Mouse (Mus musculus): ENCODE data around the gene Angpt4. TPM values are rescaled to one million over a fixed set of nuclear protein-coding genes. Genes with fewer than 3 reads are reported as not detected.

Gene Angpt4
- polyA plus RNA-seq, 1 experiment = 0.25 TPM

- H3K4me1 ChIP-seq (ENCODE audit: control insufficient read depth, insufficient read depth, low read length) = no peaks in the 10 kb centered on the region
Measured at GRCm38 (mm10) chr2:151967792-151968191, 56.8 kb downstream of the Angpt4 start.

GRCm38 (mm10) chr2:151968451-151968850 is 57.4 kb downstream of the Angpt4 start:
- Histone ChIP-seq H3K27me3 (ENCODE audit: control insufficient read depth, insufficient read depth, low read length, poor library complexity, severe bottlenecking) (no peaks in the 10 kb centered on the region), H3K27ac (ENCODE audit: insufficient read depth, low read length) (no peak overlapping the region), H3K4me1 (ENCODE audit: control insufficient read depth, insufficient read depth, low read length) (no peaks in the 10 kb centered on the region), H3K4me3 (ENCODE audit: low read depth, low read length) (no peak overlapping the region), H3K36me3 (ENCODE audit: control insufficient read depth, insufficient read depth, low read length, poor library complexity, severe bottlenecking) (no peaks in the 10 kb centered on the region), H3K9ac (ENCODE audit: low read depth, poor library complexity, severe bottlenecking) (no peak overlapping the region), H3K9me3 (replicated peaks; ENCODE audit: control insufficient read depth, insufficient read depth, low read length, poor library complexity, severe bottlenecking) (no peaks in the 10 kb centered on the region)
- TF ChIP-seq CTCF (IDR thresholded peaks at IDR 0.05; ENCODE audit: low read depth, low read length) = no peak
- TF ChIP-seq POLR2A (IDR thresholded peaks at IDR 0.05; ENCODE audit: insufficient read depth, low read length) = no peak
- TF ChIP-seq EP300 (IDR thresholded peaks at IDR 0.05; ENCODE audit: insufficient read depth, low read depth, low read length) = no peak

More at GRCm38 (mm10) chr2:151967792-151968191, 56.8 kb downstream of the Angpt4 start:
- no peaks in the 10 kb centered on the region for H3K36me3 ChIP-seq (ENCODE audit: control insufficient read depth, insufficient read depth, low read length, poor library complexity, severe bottlenecking)
- H3K4me3 ChIP-seq (ENCODE audit: low read depth, low read length) = no peak overlapping the region
- no peaks in the 10 kb centered on the region for H3K27me3 ChIP-seq (ENCODE audit: control insufficient read depth, insufficient read depth, low read length, poor library complexity, severe bottlenecking)
- H3K9me3 ChIP-seq (replicated peaks; ENCODE audit: control insufficient read depth, insufficient read depth, low read length, poor library complexity, severe bottlenecking) = no peaks in the 10 kb centered on the region
- no peak for TF ChIP-seq CTCF (IDR thresholded peaks at IDR 0.05; ENCODE audit: low read depth, low read length)
- no peak for TF ChIP-seq POLR2A (IDR thresholded peaks at IDR 0.05; ENCODE audit: insufficient read depth, low read length)
- H3K27ac ChIP-seq (ENCODE audit: insufficient read depth, low read length) = no peak overlapping the region
- no peak overlapping the region for H3K9ac ChIP-seq (ENCODE audit: low read depth, poor library complexity, severe bottlenecking)

- H3K27ac ChIP-seq (ENCODE audit: insufficient read depth, low read length) = no peak overlapping the region
- no peaks in the 10 kb centered on the region for H3K27me3 ChIP-seq (ENCODE audit: control insufficient read depth, insufficient read depth, low read length, poor library complexity, severe bottlenecking)
- H3K36me3 ChIP-seq (ENCODE audit: control insufficient read depth, insufficient read depth, low read length, poor library complexity, severe bottlenecking) = no peaks in the 10 kb centered on the region
- no peak overlapping the region for H3K9ac ChIP-seq (ENCODE audit: low read depth, poor library complexity, severe bottlenecking)
- TF ChIP-seq EP300 (IDR thresholded peaks at IDR 0.05; ENCODE audit: insufficient read depth, low read depth, low read length) (no peak), CTCF (IDR thresholded peaks at IDR 0.05; ENCODE audit: low read depth, low read length) (no peak), POLR2A (IDR thresholded peaks at IDR 0.05; ENCODE audit: insufficient read depth, low read length) (no peak)
- no peaks in the 10 kb centered on the region for H3K4me1 ChIP-seq (ENCODE audit: control insufficient read depth, insufficient read depth, low read length)
- no peak overlapping the region for H3K4me3 ChIP-seq (ENCODE audit: low read depth, low read length)
- H3K9me3 ChIP-seq (replicated peaks; ENCODE audit: control insufficient read depth, insufficient read depth, low read length, poor library complexity, severe bottlenecking) = no peaks in the 10 kb centered on the region
Measured at GRCm38 (mm10) chr2:151968986-151969385, 58.0 kb downstream of the Angpt4 start.

GRCm38 (mm10) chr2:151969396-151969795 is 58.4 kb downstream of the Angpt4 start:
- no peaks in the 10 kb centered on the region for H3K36me3 ChIP-seq (ENCODE audit: control insufficient read depth, insufficient read depth, low read length, poor library complexity, severe bottlenecking)
- H3K4me3 ChIP-seq (ENCODE audit: low read depth, low read length) = no peak overlapping the region
- no peaks in the 10 kb centered on the region for H3K27me3 ChIP-seq (ENCODE audit: control insufficient read depth, insufficient read depth, low read length, poor library complexity, severe bottlenecking)
- no peaks in the 10 kb centered on the region for H3K9me3 ChIP-seq (replicated peaks; ENCODE audit: control insufficient read depth, insufficient read depth, low read length, poor library complexity, severe bottlenecking)
- TF ChIP-seq POLR2A (IDR thresholded peaks at IDR 0.05; ENCODE audit: insufficient read depth, low read length) (no peak), CTCF (IDR thresholded peaks at IDR 0.05; ENCODE audit: low read depth, low read length) (no peak), EP300 (IDR thresholded peaks at IDR 0.05; ENCODE audit: insufficient read depth, low read depth, low read length) (no peak)
- H3K9ac ChIP-seq (ENCODE audit: low read depth, poor library complexity, severe bottlenecking) = no peak overlapping the region
- H3K27ac ChIP-seq (ENCODE audit: insufficient read depth, low read length) = no peak overlapping the region
- H3K4me1 ChIP-seq (ENCODE audit: control insufficient read depth, insufficient read depth, low read length) = no peaks in the 10 kb centered on the region

- peak; percentile 71 for TF ChIP-seq POLR2A (IDR thresholded peaks at IDR 0.05; ENCODE audit: insufficient read depth, low read length)
- TF ChIP-seq CTCF (IDR thresholded peaks at IDR 0.05; ENCODE audit: low read depth, low read length) = no peak
- Histone ChIP-seq H3K36me3 (ENCODE audit: control insufficient read depth, insufficient read depth, low read length, poor library complexity, severe bottlenecking) (no peaks in the 10 kb centered on the region), H3K4me1 (ENCODE audit: control insufficient read depth, insufficient read depth, low read length) (no peaks in the 10 kb centered on the region), H3K27me3 (ENCODE audit: control insufficient read depth, insufficient read depth, low read length, poor library complexity, severe bottlenecking) (no peaks in the 10 kb centered on the region), H3K27ac (ENCODE audit: insufficient read depth, low read length) (no peak overlapping the region), H3K9me3 (replicated peaks; ENCODE audit: control insufficient read depth, insufficient read depth, low read length, poor library complexity, severe bottlenecking) (no peaks in the 10 kb centered on the region), H3K4me3 (ENCODE audit: low read depth, low read length) (peak overlapping the region; percentile 45), H3K9ac (ENCODE audit: low read depth, poor library complexity, severe bottlenecking) (peak overlapping the region; percentile 25; the same call in 1 of the 2 replicates)
Measured at GRCm38 (mm10) chr2:151970191-151971172, 59.5 kb downstream of the Angpt4 start.

- Histone ChIP-seq H3K27ac (ENCODE audit: insufficient read depth, low read length) (no peak overlapping the region), H3K9ac (ENCODE audit: low read depth, poor library complexity, severe bottlenecking) (no peak overlapping the region), H3K4me1 (ENCODE audit: control insufficient read depth, insufficient read depth, low read length) (no peaks in the 10 kb centered on the region), H3K27me3 (ENCODE audit: control insufficient read depth, insufficient read depth, low read length, poor library complexity, severe bottlenecking) (no peaks in the 10 kb centered on the region), H3K9me3 (replicated peaks; ENCODE audit: control insufficient read depth, insufficient read depth, low read length, poor library complexity, severe bottlenecking) (no peaks in the 10 kb centered on the region), H3K36me3 (ENCODE audit: control insufficient read depth, insufficient read depth, low read length, poor library complexity, severe bottlenecking) (no peaks in the 10 kb centered on the region), H3K4me3 (ENCODE audit: low read depth, low read length) (no peak overlapping the region)
- TF ChIP-seq CTCF (IDR thresholded peaks at IDR 0.05; ENCODE audit: low read depth, low read length) (no peak), EP300 (IDR thresholded peaks at IDR 0.05; ENCODE audit: insufficient read depth, low read depth, low read length) (no peak), POLR2A (IDR thresholded peaks at IDR 0.05; ENCODE audit: insufficient read depth, low read length) (no peak)
Measured at GRCm38 (mm10) chr2:151971748-151972147, 60.7 kb downstream of the Angpt4 start.
